Mouse (Mus musculus) CD4-positive, CD25-positive, alpha-beta regulatory T cell, adult 2 months (primary cell): Measurements from ENCODE around the gene Osbp.

Experiments used
- DNase-seq: peaks from one replicate; pipeline ENCODE4 v3.0.0-alpha.2; 2012; ENCODE audit warnings: low read depth, low spot score

Gene Osbp

DNA sequence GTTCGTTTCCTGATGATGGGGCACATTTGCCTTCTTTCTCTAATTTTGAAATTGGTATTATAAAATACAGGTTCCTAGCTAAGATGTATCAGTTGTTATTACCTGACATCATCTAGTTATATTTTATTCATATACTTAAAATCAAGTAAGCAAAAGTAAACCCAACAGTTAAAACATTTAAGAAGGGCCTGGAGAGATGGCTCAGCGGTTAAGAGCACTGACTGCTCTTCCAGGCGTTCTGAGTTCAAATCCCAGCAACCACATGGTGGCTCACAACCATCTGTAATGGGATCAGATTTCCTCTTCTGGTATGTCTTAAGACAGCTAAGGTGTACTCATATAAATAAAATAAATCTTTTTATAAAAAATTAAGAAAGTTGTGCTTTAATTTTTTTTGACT is 22.1 kb downstream of the Osbp start:
- no peak for DNase-seq

GRCm38 (mm10) chr19:11989334-11989733 is 23.6 kb downstream of the Osbp start:
- DNase-seq = no peak

DNA sequence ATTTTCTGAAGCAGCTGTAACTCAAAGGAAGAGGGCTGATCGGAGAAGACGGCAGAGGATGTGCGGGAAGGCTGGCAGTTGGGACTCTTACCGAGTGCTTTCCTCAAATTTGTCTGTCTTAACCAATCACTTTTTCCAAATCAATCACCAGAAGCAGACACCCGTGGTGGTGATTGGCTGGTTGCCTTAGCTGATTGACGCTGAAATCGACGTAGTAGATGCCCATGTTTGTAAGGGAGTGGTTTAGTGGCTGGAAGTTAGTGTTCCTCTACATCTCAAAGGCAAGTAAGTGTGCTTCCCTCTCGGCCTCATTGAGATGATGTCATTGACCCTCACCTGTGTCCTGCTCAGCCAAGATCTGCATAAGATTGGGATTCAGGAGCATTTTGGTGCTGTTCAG is 26.3 kb downstream of the Osbp start:
- no peak for DNase-seq

DNA sequence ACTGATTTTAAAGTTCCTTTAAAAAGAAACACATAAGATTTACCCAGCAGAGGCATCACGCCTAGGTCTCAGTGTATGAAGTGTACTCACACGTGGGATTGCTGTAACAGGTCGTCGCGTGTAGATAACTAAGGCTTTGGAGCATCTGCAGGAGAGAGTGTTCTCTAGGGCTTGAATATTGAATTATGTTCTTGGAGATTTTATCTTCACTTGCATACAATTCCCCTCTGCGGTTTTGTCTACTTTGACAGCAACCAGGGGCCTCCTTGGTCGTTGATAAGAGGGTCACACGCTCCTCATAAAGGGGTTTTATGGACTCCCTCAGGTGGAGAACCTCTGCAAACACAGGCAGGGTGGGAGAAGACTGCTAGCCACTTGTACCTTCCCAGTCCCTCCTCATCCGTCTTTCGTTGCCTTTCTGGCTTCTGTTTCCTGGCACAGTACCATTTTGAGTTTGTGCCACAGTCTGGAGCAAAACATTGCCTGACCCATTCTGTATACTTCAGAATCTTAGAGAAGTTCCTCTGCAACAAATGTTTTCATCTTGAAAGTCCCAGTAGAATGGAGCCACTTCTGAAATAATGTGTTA is 26.8 kb downstream of the Osbp start:
- no peak for DNase-seq

DNA sequence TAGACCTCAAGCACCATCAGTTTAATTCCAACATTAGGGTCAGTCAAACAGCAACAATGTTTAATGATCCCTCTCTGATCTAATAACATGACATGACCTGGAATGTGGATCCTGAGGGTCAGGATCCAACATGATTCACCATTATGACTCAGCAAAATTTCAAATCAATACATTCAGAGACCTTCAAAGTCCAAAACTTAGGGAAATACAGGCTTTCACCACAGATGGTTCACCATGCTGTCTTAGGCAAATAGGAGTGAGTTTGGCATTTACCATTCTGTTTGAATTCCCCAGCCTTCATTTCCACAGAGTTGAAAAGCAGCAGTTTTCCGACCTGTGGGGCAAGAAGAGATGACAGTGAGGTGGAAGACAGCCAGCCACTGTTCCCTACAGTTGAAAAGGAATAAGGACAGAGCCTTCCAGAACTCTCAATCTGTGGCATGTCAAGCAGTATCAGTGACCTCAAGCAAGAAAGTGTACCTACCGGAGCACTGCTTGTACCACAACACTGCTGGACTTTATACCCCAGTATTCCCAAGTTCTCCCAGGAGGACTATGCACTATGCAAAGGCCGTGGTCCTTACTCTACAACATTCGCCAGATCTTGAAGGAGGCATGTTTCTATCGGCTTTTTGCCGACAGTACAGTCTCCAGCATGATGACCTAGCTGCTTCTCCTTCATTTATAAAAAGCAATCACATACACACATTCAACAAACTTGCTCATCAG is 29.1 kb downstream of the Osbp start:
- DNase-seq = no peak

DNA sequence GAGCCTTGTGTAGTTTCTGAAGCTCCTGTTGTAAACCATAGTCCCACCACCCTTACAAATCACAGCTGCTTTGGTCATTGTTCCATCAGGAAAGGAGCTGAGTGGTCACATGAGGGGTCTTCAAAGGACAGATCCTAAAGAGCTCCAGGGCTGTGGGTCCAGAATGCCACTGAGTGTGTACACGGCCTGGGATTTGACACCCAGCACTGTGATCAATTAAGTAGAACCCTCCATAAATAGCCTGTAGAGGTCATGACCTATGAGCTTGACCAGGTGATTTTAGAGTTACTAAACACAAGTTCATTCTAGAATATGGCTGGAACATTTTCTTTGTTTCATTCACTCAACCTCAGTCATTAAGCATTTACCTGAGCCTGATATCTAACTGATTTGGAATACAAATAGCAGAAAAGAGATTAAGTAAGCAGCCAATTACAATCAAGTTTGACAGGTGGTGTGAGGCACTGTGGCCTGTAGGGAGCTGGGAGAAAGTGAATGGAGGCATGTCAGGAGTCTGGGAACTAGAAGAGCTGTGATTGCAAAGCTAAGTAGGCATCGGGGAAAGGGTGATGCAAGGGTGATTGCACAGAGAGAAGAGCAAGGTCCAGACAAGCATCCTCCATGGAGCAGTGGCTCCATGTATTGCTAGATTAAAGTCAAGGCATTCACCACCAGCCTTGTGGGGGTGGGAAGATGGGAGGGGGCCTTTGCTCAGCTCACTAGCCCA is 30.1 kb downstream of the Osbp start:
- DNase-seq = no peak

GRCm38 (mm10) chr19:12001686-12002085 is 35.9 kb downstream of the Osbp start:
- no peak for DNase-seq

- DNase-seq = peak; percentile 77
Measured at GRCm38 (mm10) chr19:12002125-12002524, 36.4 kb downstream of the Osbp start.

DNA sequence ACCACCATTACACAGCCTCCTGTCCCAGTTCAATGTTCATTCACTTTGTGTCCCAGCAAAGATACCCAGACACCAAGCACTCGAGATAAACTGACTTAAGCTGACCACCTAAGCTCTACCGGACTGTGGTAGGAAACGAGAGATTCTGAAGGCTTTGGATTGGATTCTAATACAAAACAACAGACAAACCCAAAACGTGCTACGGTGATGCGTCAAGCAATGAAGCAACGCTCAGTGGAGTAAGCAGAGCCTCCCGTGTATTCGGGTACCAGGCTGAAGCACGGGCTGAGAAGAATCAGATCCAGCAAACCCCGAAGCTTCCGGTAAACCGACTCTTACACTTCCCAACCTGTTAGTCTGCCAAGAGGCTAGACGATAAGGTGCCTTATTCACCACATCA is 37.0 kb downstream of the Osbp start:
- peak; percentile 18 for DNase-seq

DNA sequence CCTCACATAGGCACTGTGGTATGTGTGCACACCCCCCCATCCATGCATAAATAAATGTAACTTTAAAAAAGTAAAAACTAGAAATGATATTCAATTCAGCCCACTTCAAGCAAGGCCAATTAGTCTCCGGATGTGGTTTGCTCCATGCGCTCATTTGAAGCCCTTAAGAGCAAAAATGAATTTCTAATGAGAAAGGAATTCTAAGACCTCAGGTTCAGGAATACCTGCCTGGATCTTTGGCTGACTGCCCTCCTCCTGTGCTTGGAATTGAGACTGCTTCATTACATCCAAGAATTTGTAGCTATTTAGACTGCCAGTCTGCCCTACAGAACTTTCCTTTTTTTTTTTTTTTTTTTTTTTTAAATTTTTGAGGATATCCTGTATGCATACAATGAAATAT is 37.8 kb downstream of the Osbp start:
- DNase-seq = no peak

GRCm38 (mm10) chr19:12004216-12005008 is 38.7 kb downstream of the Osbp start:
- DNase-seq = peak; percentile 40

DNA sequence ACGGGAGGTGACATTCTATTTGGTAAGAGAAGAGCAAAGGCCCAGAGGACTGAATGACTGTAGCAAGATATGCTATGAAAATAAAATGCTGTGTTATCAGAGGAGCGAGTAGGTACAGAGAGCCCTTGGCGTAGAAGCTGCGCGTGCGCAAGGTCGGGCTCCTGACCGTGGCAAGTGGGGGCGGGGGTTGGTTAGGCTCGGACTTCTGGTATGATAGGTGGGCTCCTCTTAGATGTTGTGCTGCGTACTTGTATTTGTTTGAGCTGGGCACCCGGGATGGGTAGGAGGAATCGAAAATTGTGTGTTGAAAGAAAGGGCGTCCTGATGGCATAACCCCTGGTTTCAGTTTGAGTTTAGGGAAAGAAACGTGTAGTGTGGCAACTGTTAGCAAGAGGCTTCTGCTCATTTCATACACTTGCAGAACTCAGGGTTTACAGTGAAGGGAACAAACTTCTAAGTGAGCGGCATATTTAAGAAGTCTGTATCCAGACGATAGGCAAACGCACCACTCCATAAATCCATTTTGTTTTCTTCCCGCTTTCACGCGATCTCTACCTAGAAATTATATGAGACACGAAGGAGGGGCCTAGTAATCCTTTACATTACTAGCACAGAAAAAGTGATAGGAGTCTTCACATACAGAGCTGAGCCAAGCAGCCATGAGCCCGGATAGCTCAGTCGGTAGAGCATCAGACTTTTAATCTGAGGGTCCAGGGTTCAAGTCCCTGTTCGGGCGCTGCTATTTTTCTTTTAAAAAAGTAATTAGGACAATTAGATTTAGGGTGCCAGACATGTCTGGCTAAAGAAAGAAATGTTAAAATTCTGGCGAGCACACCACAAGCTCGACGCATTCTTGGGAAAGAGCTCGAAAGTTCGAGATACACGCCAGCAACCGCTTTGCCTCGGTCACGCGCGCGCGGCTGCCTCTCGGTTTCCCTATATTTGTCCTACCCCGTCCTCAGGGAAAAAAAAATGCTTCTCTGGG is 39.9 kb downstream of the Osbp start:
- DNase-seq = peak; percentile 93

DNA sequence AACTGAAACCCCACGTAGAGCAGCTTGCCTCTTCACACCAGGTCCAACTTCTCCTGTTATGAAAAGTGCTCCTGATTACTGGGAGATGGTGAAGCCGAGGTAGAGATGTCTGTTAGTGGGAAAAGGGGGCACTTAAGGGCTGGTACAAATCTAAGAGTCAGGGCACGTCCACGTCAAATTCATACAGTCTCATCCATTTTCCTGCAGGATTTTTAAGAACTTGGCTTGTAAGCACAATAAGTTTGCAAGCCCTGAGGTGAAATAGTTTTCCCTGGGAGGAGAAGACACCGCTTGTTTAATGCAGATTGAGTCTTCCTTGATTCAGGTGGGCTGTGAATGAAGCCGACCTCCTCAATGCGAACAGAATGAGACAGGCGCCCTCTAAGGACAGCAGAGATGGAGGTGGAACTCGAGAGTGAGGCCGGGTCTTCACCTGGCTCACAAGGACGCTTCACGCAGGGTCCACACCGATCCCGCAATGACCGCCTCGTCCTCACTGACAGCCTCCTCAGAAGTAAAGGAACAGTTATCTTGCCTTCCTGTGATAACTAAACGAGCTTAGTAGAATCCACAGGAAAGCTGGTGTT is 40.7 kb downstream of the Osbp start:
- peak; percentile 46 for DNase-seq

GRCm38 (mm10) chr19:12007105-12007931 is 41.6 kb downstream of the Osbp start:
- DNase-seq = peak; percentile 64

- no peak for DNase-seq
Measured at GRCm38 (mm10) chr19:12008410-12009380, 43.0 kb downstream of the Osbp start.

GRCm38 (mm10) chr19:12009501-12010280 is 44.0 kb downstream of the Osbp start:
- DNase-seq = peak; percentile 79

DNA sequence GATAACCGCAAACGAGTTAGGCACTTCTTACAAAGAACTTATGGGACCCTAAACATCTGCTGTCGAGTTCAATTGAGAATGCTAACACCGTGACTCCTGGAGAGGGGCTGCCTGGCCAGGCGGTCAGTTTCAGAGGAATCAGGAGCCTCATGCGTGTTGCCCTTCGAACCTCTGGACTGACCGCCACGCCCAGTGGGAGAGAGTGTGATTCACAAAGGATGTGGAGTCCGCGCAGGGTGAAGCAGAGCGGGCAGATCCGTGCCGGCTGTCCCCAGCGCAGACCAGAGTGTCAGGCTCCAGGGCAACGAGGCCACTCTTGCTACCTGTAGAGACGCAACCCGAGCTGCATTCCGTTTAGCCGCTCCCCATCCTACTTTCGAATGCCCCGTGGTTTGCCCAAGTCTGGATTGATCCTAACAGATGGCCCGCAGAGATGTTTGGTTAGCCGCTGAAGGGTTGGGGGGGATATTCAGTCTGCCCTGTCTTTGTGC is 44.6 kb downstream of the Osbp start:
- DNase-seq = peak; percentile 58
